Mouse (Mus musculus): ENCODE measurements around the gene Lmo7. TPM values are rescaled to one million over a fixed set of nuclear protein-coding genes. Genes with fewer than 3 reads are reported as not detected.

The Lmo7 gene
- 12.2 and 16.4 TPM in 2 replicates for polyA plus RNA-seq (2015; fragmentation: Nextera tagmentation; extraction: Ambion mirVana)

DNA sequence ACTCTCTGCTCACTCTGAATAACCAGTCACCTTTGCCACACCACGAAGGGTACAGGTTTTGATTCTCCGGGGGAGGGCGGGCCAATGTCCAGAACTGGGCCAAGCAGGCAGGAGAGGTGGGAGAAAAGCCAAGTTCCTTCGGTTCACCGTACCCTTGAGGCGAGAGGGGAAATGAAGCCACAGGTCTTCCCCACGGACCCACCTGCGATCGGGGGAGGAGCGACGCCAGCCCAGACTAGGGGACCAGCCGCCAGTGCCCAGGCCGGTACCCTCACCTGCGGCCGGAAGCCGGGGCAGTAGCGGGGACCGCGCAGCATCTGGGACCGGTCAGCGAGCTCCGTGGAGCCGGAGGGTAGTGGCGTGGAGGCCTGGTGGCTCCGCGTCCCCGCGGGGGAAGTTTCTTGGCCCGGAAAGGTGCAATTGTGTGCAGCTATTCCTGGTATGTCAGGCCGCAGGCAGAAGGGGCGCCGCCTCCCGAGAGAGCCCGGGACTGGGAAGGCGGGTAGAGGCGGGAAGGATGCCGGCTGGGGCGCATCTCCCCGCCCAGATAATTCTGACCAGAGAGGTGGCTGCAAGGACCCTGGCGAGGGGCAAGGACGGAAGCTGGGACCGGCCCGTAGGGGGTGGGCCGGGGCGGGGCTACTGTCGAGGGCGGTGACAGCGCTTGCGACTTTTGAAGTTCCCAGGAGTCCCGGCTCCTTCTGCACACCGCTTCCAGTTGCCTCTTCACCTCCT, at the start of gene Lmo7, which contains the start of gene Gm9922:
TSS of gene Lmo7 (plus strand) at position 721 of the 735 bp plus-strand sequence.
TSS of gene Gm9922 (minus strand) at position 578 of the 735 bp plus-strand sequence.
- H3K9ac ChIP-seq = peak within 1 kb of the TSS; percentile 59
- WGBS = under 1% methylated on average over 51 of the region's 51 CpGs
- peaks cover 25% of the 10 kb centered on the region; the same call in 1 of the 2 replicates for H3K27me3 ChIP-seq
- peak; percentile 96 for ATAC-seq (replicated peaks; ENCODE audit: low FRiP score)
- H3K4me1 ChIP-seq = peaks cover 18% of the 10 kb centered on the region
- H3K27ac ChIP-seq = no peak within 1 kb of the TSS
- peak within 1 kb of the TSS; percentile 60 for H3K4me3 ChIP-seq (replicated peaks)
- H3K4me2 ChIP-seq = peak within 1 kb of the TSS; percentile 99
- no peaks in the 10 kb centered on the region for H3K9me3 ChIP-seq (replicated peaks)
- H3K36me3 ChIP-seq = no peaks in the 10 kb centered on the region

DNA sequence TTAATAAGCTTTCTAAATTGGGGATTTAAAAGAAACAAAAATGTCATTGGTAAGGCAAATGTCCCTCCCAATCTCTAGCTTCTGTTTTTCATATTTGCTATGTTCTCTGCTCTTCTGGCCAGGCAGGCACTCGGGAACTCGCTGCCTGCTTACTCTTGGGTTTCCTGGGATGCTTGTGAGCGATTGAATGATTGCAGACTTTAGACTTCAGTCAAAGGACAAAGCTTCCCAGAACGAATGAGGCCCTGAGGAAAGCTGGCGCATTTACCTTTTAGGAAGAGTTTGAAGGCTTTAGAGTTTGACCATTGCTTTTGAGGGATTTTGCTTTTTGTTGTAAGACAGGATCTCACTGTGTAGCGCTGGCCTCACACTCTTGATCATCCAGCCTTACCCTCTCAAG, 42.1 kb upstream of the Lmo7 start:
- Histone ChIP-seq H3K4me3 (replicated peaks) (no peak overlapping the region), H3K9ac (no peak overlapping the region), H3K4me1 (0 out of 2 replicates have a peak, but pooled peaks cover 4% of the 10 kb centered on the region), H3K9me3 (replicated peaks) (no peaks in the 10 kb centered on the region), H3K27ac (no peak overlapping the region), H3K36me3 (peaks cover 9% of the 10 kb centered on the region; the same call in 1 of the 2 replicates), H3K27me3 (no peaks in the 10 kb centered on the region), H3K4me2 (no peak overlapping the region)
- WGBS = 93% methylated on average over 6 of the region's 6 CpGs
- ATAC-seq (replicated peaks; ENCODE audit: low FRiP score) = no peak

- WGBS = 86% methylated on average over 2 of the region's 2 CpGs
- no peak overlapping the region for H3K4me3 ChIP-seq (replicated peaks)
- 0 out of 2 replicates have a peak, but pooled peaks cover 4% of the 10 kb centered on the region for H3K4me1 ChIP-seq
- peaks cover 16% of the 10 kb centered on the region for H3K36me3 ChIP-seq
- H3K27ac ChIP-seq = no peak overlapping the region
- no peak overlapping the region for H3K4me2 ChIP-seq
- no peaks in the 10 kb centered on the region for H3K27me3 ChIP-seq
- no peaks in the 10 kb centered on the region for H3K9me3 ChIP-seq (replicated peaks)
- ATAC-seq (replicated peaks; ENCODE audit: low FRiP score) = no peak
- no peak overlapping the region for H3K9ac ChIP-seq
Observed at GRCm38 (mm10) chr14:101688406-101688805, 41.4 kb upstream of the Lmo7 start.

- Histone ChIP-seq H3K36me3 (no peaks in the 10 kb centered on the region), H3K27ac (no peak overlapping the region), H3K27me3 (no peaks in the 10 kb centered on the region), H3K4me1 (no peaks in the 10 kb centered on the region), H3K4me2 (no peak overlapping the region), H3K4me3 (replicated peaks) (no peak overlapping the region), H3K9ac (no peak overlapping the region), H3K9me3 (replicated peaks) (no peaks in the 10 kb centered on the region)
- no peak for ATAC-seq (replicated peaks; ENCODE audit: low FRiP score)
- 77% methylated on average over 4 of the region's 4 CpGs for WGBS
Observed at GRCm38 (mm10) chr14:101704479-101704878, 25.3 kb upstream of the Lmo7 start.

DNA sequence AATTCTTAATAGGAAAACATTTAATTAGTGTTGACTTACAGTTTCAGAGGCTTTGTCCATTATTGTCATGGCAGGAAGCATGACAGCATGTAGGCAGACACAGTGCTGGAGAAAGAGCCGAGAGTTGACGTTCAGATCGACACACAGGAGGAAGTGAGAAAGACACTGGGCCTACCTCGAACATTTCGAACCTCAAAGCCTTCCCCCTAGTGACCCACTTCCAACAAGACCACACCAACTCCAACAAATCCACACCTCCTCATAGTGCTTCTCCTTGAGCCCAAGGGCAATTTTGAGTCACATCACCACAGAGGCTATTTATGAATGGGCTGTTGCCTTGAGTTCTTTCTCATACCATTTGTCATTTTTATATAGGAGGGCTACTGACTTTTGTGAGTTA, 22.7 kb upstream of the Lmo7 start:
- Histone ChIP-seq H3K36me3 (no peaks in the 10 kb centered on the region), H3K27ac (no peak overlapping the region), H3K9ac (no peak overlapping the region), H3K27me3 (no peaks in the 10 kb centered on the region), H3K9me3 (replicated peaks) (no peaks in the 10 kb centered on the region), H3K4me3 (replicated peaks) (no peak overlapping the region), H3K4me1 (no peaks in the 10 kb centered on the region), H3K4me2 (no peak overlapping the region)
- WGBS = 84% methylated on average over 5 of the region's 5 CpGs
- no peak for ATAC-seq (replicated peaks; ENCODE audit: low FRiP score)

DNA sequence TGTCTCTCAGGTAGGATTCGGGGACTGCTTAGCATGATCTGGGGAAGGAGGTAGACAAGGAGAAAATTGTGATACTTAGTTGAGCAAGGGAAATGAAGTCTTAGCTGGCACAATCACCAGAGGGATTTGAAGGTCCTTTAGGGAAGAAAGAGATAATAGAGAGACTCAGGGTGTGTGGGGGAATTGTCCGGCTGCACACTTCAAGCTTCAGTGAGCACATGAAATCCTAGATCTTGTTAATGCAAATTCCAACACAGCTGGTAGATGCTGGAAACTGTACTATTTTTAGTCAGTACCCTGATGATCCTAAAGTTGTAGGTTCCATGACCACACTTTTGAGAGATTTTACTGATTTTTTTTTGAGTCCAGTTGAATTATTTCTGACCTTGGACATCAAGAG, 15.3 kb upstream of the Lmo7 start:
- ATAC-seq (replicated peaks; ENCODE audit: low FRiP score) = peak; percentile 67; the same call in 1 of the 2 replicates
- H3K27ac ChIP-seq = no peak overlapping the region
- no peak overlapping the region for H3K9ac ChIP-seq
- no peak overlapping the region for H3K4me2 ChIP-seq
- no peak overlapping the region for H3K4me3 ChIP-seq (replicated peaks)
- 56% methylated on average over 2 of the region's 2 CpGs for WGBS
- 0 out of 2 replicates have a peak, but pooled peaks cover 4% of the 10 kb centered on the region for H3K4me1 ChIP-seq
- no peaks in the 10 kb centered on the region for H3K27me3 ChIP-seq
- no peaks in the 10 kb centered on the region for H3K36me3 ChIP-seq
- H3K9me3 ChIP-seq (replicated peaks) = no peaks in the 10 kb centered on the region

DNA sequence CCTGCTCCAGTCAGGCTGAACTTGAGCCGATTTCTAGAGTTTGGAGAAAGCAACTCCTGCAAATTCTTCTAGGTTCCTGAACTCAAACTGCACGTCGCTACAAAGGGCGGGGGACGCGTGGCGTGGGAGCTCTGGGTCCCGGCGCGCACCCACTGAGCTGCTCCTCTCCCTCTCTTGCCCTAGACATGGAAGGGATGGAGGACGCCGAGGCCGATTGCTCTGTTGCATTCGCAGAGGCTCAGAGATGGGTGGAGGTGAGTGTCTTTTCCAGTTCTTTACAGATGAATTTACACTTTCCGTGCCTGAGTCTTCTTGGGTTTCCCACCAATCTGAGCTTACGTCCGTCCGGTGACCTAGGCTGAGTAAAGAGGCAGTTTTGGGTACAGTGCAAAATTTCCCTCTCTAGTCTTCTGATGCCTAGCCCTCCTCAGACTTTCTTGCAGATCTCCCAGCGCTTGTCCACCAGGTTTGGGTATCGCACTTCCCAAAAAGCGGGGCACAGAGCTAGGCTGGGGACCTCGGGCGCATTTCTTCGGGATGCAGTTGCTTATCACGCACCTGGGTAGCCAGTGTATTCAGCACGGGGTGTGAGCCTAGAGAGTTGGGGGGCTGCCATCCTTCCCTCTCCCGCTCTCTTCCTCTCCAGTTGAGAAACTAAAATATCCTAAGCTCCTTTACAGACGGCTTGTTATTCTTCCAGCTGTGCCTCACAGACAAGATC, 375 bp downstream of the Lmo7 start:
- 2% methylated on average over 28 of the region's 28 CpGs for WGBS
- Histone ChIP-seq H3K4me3 (replicated peaks) (peak overlapping the region; percentile 60), H3K4me2 (peak overlapping the region; percentile 99), H3K36me3 (no peaks in the 10 kb centered on the region), H3K9me3 (replicated peaks) (no peaks in the 10 kb centered on the region), H3K27me3 (peaks cover 25% of the 10 kb centered on the region; the same call in 1 of the 2 replicates), H3K4me1 (peaks cover 18% of the 10 kb centered on the region), H3K9ac (peak overlapping the region; percentile 59), H3K27ac (no peak overlapping the region)
- peak; percentile 69 for ATAC-seq (replicated peaks; ENCODE audit: low FRiP score)

DNA sequence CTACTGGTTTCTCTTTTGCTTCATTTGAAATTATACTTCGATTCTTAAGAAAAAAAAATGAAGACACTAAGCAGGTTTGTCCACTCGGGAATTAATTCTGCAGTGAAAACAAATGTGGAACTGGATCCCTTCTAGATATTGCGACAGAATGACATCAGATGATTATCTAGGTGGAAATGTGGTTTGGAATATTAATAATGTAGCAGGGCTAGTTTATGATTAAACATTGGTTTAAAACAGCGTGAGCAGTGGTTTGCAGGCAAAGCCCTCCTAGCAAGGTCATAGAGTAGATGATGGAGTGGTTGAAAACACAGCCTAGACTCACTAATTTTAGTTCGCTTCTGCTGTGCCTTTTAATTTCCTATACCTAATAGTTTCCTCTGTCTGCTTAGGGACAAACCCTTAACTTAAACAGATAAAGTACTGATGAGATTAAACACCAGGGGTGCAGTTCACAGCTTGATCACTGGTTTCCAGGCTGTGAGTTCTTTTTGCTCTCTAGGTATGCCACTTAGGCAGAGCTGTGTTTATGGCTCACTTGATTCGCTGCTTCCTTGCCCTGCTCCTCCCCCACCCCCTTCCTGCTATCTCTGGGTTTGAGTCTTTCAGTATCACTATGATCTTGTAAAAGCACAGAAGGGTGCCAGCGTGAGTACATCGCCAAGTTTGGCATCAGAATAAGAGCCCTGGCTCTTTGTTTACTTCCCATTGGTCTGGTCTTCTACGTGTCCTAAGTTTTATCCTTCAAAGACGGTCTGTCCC, 4.0 kb downstream of the Lmo7 start:
- ATAC-seq (replicated peaks; ENCODE audit: low FRiP score) = no peak
- no peaks in the 10 kb centered on the region for H3K36me3 ChIP-seq
- no peak overlapping the region for H3K9ac ChIP-seq
- 26% methylated on average over 10 of the region's 10 CpGs for WGBS
- peaks cover 22% of the 10 kb centered on the region; the same call in 1 of the 2 replicates for H3K27me3 ChIP-seq
- H3K4me3 ChIP-seq (replicated peaks) = no peak overlapping the region
- no peaks in the 10 kb centered on the region for H3K9me3 ChIP-seq (replicated peaks)
- H3K4me1 ChIP-seq = peaks cover 14% of the 10 kb centered on the region; the same call in 1 of the 2 replicates
- H3K27ac ChIP-seq = 0 out of 2 replicates have a peak overlapping the region, but pooled peaks have one; percentile 24
- H3K4me2 ChIP-seq = peak overlapping the region; percentile 24; the same call in 1 of the 2 replicates

DNA sequence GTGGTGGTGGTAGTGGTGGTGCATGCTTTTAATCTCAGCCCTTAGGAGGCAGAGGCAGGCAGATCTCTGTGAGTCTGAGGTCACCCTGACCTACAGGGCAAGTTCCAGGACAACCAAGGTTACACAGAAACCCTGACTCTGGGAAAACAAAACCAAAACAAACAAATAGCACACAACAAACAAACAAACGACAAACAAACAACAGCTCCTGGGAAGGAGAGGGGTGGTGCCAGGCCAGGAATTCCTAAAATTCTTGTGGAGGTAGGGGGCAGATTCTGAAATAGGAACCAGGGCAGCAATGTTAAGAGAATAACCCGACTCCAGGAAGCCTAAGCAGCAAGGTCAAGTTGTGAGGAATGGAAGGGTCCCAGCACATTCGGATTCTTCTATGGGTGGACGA, 7.7 kb downstream of the Lmo7 start:
- Histone ChIP-seq H3K36me3 (no peaks in the 10 kb centered on the region), H3K27me3 (0 out of 2 replicates have a peak, but pooled peaks cover 2% of the 10 kb centered on the region), H3K9ac (no peak overlapping the region), H3K27ac (no peak overlapping the region), H3K4me3 (replicated peaks) (no peak overlapping the region), H3K4me2 (no peak overlapping the region), H3K4me1 (no peaks in the 10 kb centered on the region; the same call in 1 of the 2 replicates), H3K9me3 (replicated peaks) (no peaks in the 10 kb centered on the region)
- WGBS = 86% methylated on average over 4 of the region's 4 CpGs
- no peak for ATAC-seq (replicated peaks; ENCODE audit: low FRiP score)

DNA sequence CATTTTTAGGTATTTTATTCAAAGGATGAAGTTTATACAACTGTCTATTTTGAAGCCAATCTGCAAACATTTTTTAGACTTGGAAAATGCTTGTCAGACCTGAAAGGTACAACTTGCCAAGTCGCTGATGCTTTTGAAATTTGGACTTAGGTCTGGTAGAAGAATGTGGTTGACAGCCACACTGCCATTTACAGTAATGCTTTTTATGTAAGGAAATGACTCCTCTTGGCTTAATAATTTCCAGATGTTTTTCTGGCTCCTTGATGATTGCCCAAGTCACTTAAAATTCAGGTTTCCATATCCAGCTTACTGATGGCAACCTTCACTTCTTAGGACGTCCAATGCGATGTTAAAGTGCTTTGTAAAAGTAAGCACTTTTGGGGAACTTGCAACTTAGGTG, 16.9 kb downstream of the Lmo7 start:
- no peaks in the 10 kb centered on the region for H3K27me3 ChIP-seq
- 0 out of 2 replicates have a peak, but pooled peaks cover 5% of the 10 kb centered on the region for H3K4me1 ChIP-seq
- H3K27ac ChIP-seq = no peak overlapping the region
- no peaks in the 10 kb centered on the region for H3K9me3 ChIP-seq (replicated peaks)
- WGBS = 80% methylated on average over 3 of the region's 3 CpGs
- no peak for ATAC-seq (replicated peaks; ENCODE audit: low FRiP score)
- no peak overlapping the region for H3K4me3 ChIP-seq (replicated peaks)
- H3K36me3 ChIP-seq = no peaks in the 10 kb centered on the region
- H3K4me2 ChIP-seq = no peak overlapping the region
- no peak overlapping the region for H3K9ac ChIP-seq

DNA sequence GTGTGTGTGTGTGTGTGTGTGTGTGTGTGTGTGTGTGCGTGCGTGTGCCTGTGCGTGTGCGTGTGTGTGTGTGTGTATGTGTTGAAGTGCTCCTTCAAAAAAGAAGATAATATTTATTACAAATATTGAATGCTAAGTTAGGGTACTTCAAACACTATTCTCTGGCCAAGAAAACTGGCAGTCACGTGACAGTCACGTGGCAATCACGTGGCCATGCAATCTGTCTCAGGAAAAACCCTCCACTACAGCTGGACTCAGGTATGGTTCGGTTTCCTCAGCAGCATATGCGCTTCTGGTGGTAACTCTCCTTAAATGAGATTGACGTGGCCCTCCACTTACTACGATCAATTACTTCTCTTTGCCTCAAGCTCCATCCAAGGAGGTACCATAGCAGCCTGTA, 18.1 kb downstream of the Lmo7 start:
- no peak overlapping the region for H3K9ac ChIP-seq
- no peak overlapping the region for H3K27ac ChIP-seq
- no peak for ATAC-seq (replicated peaks; ENCODE audit: low FRiP score)
- no peak overlapping the region for H3K4me2 ChIP-seq
- no peaks in the 10 kb centered on the region for H3K36me3 ChIP-seq
- WGBS = 89% methylated on average over 11 of the region's 11 CpGs
- no peak overlapping the region for H3K4me3 ChIP-seq (replicated peaks)
- 0 out of 2 replicates have a peak, but pooled peaks cover 5% of the 10 kb centered on the region for H3K4me1 ChIP-seq
- no peaks in the 10 kb centered on the region for H3K9me3 ChIP-seq (replicated peaks)
- H3K27me3 ChIP-seq = no peaks in the 10 kb centered on the region

All from kidney, embryonic 15.5 days (tissue).